10 mouse cellular contexts compared by ENCODE assay signal in the genomic region with DNA sequence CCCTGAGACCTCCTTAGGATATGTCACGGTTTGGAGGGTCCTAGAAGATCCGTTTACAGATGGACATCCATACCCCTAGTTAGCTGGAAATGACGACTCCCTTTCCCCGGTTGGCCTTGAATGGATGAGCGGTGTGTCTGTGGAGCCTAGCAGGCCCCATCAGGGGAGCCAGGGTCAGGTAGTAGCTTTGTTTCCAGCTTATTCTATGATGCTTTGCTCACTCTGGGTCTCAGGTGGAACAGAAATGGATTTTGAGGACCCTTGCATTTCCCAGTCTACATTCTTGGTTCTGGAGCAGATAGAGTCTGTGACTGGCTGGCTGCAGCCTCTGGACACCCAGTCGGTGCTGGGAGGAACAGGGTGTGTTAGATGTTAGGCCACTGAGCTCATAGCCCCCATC. TPM values are rescaled to one million over a fixed set of nuclear protein-coding genes. Genes with fewer than 3 reads are reported as not detected.
DNase-seq lines count a peak whose midpoint lies in the region; ATAC-seq and TF ChIP-seq lines count a peak whose summit lies in the region.
"Had no signal": no experiment of that assay in that cellular context is flagged by ENCODE, and none has a peak within 500 bp of the region (broad histone marks: within the 10 kb centered on the region; RNA-seq: fewer than 3 reads in every experiment).

No protein-coding gene starts in this region.

- 55% methylated on average over 6 of the region's 6 CpGs for WGBS in lung, embryonic 16.5 days
- WGBS in forebrain, embryonic 14.5 days, result 80% methylated on average over 6 of the region's 6 CpGs
- 80% methylated on average over 6 of the region's 6 CpGs for WGBS in limb, embryonic 12.5 days
- WGBS in stomach, embryonic 15.5 days, result 65% methylated on average over 6 of the region's 6 CpGs
- WGBS in thymus, adult 2 months, result 87% methylated on average over 6 of the region's 6 CpGs

- no peak for ATAC-seq in lung, embryonic 16.5 days (ENCODE audit: low read depth)
- ATAC-seq in forebrain, embryonic 14.5 days, result no peak
- ATAC-seq in limb, embryonic 12.5 days (ENCODE audit: insufficient number of reproducible peaks, insufficient read depth, low FRiP score, low TSS enrichment, low read depth), result no peak
- no peak for ATAC-seq in stomach, embryonic 15.5 days (ENCODE audit: insufficient read depth, low FRiP score, low read depth)

- no peaks in the 10 kb centered on the region for H3K9me3 ChIP-seq in lung, embryonic 16.5 days (ENCODE audit: control insufficient read depth, low read length)
- no peaks in the 10 kb centered on the region for H3K9me3 ChIP-seq in forebrain, embryonic 14.5 days (replicated peaks; ENCODE audit: control insufficient read depth, low read length)
- no peaks in the 10 kb centered on the region for H3K9me3 ChIP-seq in limb, embryonic 12.5 days
- no peaks in the 10 kb centered on the region for H3K9me3 ChIP-seq in stomach, embryonic 15.5 days

- no peak overlapping the region; the same call in 1 of the 2 replicates for H3K27ac ChIP-seq in lung, embryonic 16.5 days (ENCODE audit: low read length)
- H3K27ac ChIP-seq in forebrain, embryonic 14.5 days (ENCODE audit: low read depth, low read length), result no peak overlapping the region
- no peak overlapping the region for H3K27ac ChIP-seq in limb, embryonic 12.5 days
- H3K27ac ChIP-seq in stomach, embryonic 15.5 days, result 0 out of 2 replicates have a peak overlapping the region, but pooled peaks have one; percentile 88
- H3K27ac ChIP-seq in thymus, adult 2 months (ENCODE audit: control insufficient read depth, insufficient read depth, low read length), result no peak overlapping the region

- H3K27me3 ChIP-seq in lung, embryonic 16.5 days (ENCODE audit: control insufficient read depth, insufficient read depth, low read depth, low read length), result no peaks in the 10 kb centered on the region
- no peaks in the 10 kb centered on the region for H3K27me3 ChIP-seq in forebrain, embryonic 14.5 days (replicated peaks; ENCODE audit: control insufficient read depth, insufficient read depth, low read length)
- H3K27me3 ChIP-seq in limb, embryonic 12.5 days, result no peaks in the 10 kb centered on the region
- H3K27me3 ChIP-seq in stomach, embryonic 15.5 days (replicated peaks), result no peaks in the 10 kb centered on the region
- no peaks in the 10 kb centered on the region for H3K27me3 ChIP-seq in thymus, adult 2 months (ENCODE audit: control insufficient read depth, insufficient read depth, low read length)

- H3K4me2 ChIP-seq in lung, embryonic 16.5 days (ENCODE audit: low read depth, low read length), result peak overlapping the region; percentile 95
- peak overlapping the region; percentile 94 for H3K4me2 ChIP-seq in forebrain, embryonic 14.5 days (ENCODE audit: low read length)
- peak overlapping the region; percentile 90 for H3K4me2 ChIP-seq in limb, embryonic 12.5 days
- H3K4me2 ChIP-seq in stomach, embryonic 15.5 days, result peak overlapping the region; percentile 88

- TF ChIP-seq POLR2A in thymus, adult 2 months (IDR thresholded peaks at IDR 0.05; ENCODE audit: control insufficient read depth, extremely low read depth, insufficient read depth, low read length, poor library complexity), result no peak

- peak overlapping the region; percentile 85 for H3K9ac ChIP-seq in lung, embryonic 16.5 days (ENCODE audit: low read length)
- peak overlapping the region; percentile 96 for H3K9ac ChIP-seq in forebrain, embryonic 14.5 days (ENCODE audit: low read length)
- peak overlapping the region; percentile 97; the same call in 1 of the 2 replicates for H3K9ac ChIP-seq in limb, embryonic 12.5 days (replicated peaks)
- peak overlapping the region; percentile 83; the same call in 1 of the 2 replicates for H3K9ac ChIP-seq in stomach, embryonic 15.5 days

- peaks cover 58% of the 10 kb centered on the region for H3K4me1 ChIP-seq in lung, embryonic 16.5 days (replicated peaks; ENCODE audit: control insufficient read depth, insufficient read depth, low read length)
- peaks cover 36% of the 10 kb centered on the region for H3K4me1 ChIP-seq in forebrain, embryonic 14.5 days (ENCODE audit: control insufficient read depth, insufficient read depth, low read length)
- peaks cover 69% of the 10 kb centered on the region for H3K4me1 ChIP-seq in limb, embryonic 12.5 days (replicated peaks)
- H3K4me1 ChIP-seq in stomach, embryonic 15.5 days, result peaks cover 59% of the 10 kb centered on the region
- peaks cover 34% of the 10 kb centered on the region for H3K4me1 ChIP-seq in thymus, adult 2 months (replicated peaks; ENCODE audit: control insufficient read depth, insufficient read depth, low read length)

- no peak for DNase-seq in lung, postnatal 36 days
- DNase-seq in forebrain, embryonic 14.5 days (ENCODE audit: low spot score), result no peak
- DNase-seq in thymus, adult 2 months, result no peak
- no peak for DNase-seq in thymus, postnatal 36 days
- DNase-seq: adrenal gland, adult 8-10 months; thymus, postnatal 25 days had no signal

- peak overlapping the region; percentile 88 for H3K4me3 ChIP-seq in lung, embryonic 16.5 days (ENCODE audit: low read length)
- H3K4me3 ChIP-seq in forebrain, embryonic 14.5 days (ENCODE audit: low read depth, low read length), result peak overlapping the region; percentile 88; the same call in 1 of the 2 replicates
- peak overlapping the region; percentile 97; the same call in 1 of the 2 replicates for H3K4me3 ChIP-seq in limb, embryonic 12.5 days (replicated peaks)
- peak overlapping the region; percentile 91 for H3K4me3 ChIP-seq in stomach, embryonic 15.5 days (replicated peaks)
- no peak overlapping the region for H3K4me3 ChIP-seq in thymus, adult 2 months (ENCODE audit: control insufficient read depth, insufficient read depth, low read length)

- H3K36me3 ChIP-seq in lung, embryonic 16.5 days (ENCODE audit: control insufficient read depth, insufficient read depth, low read length), result peaks cover 3% of the 10 kb centered on the region; the same call in 1 of the 2 replicates
- peaks cover 16% of the 10 kb centered on the region for H3K36me3 ChIP-seq in forebrain, embryonic 14.5 days (ENCODE audit: control insufficient read depth, insufficient read depth, low read length)
- peaks cover 10% of the 10 kb centered on the region for H3K36me3 ChIP-seq in limb, embryonic 12.5 days
- 0 out of 2 replicates have a peak, but pooled peaks cover under 1% of the 10 kb centered on the region for H3K36me3 ChIP-seq in stomach, embryonic 15.5 days
- no peaks in the 10 kb centered on the region for H3K36me3 ChIP-seq in thymus, adult 2 months (ENCODE audit: control insufficient read depth, insufficient read depth, low read length)

- TF ChIP-seq CTCF in thymus, adult 2 months (IDR thresholded peaks at IDR 0.05; ENCODE audit: borderline replicate concordance, control insufficient read depth, extremely low read depth, insufficient read depth, low read length, poor library complexity), result no peak

RNA-seq across cellular contexts. Expression of a gene that starts 1.4 kb away (rescaled TPM):
- polyA plus RNA-seq in lung, embryonic 16.5 days (2015; fragmentation: Nextera tagmentation; extraction: Ambion mirVana), result 9.1 and 9.2 TPM in 2 replicates
- 16.3 and 18.7 TPM in 2 replicates for polyA plus RNA-seq in forebrain, embryonic 14.5 days (2014; fragmentation: Nextera tagmentation; extraction: Ambion mirVana)
- 10.2 and 10.3 TPM in 2 replicates for polyA plus RNA-seq in limb, embryonic 12.5 days (2016; fragmentation: Nextera tagmentation; extraction: Ambion mirVana)
- polyA plus RNA-seq in stomach, embryonic 15.5 days (2015; fragmentation: Nextera tagmentation; extraction: Ambion mirVana), result 9.7 and 10.9 TPM in 2 replicates
- 99.0 and 100 TPM in 2 replicates for polyA plus RNA-seq in thymus, adult 2 months (2012; rRNA removed)

RNA-seq across cellular contexts. Expression of a gene that starts 5.3 kb away (rescaled TPM):
- polyA plus RNA-seq in lung, embryonic 16.5 days (2015; fragmentation: Nextera tagmentation; extraction: Ambion mirVana), result 2.8 and 3.0 TPM in 2 replicates
- polyA plus RNA-seq in forebrain, embryonic 14.5 days (2014; fragmentation: Nextera tagmentation; extraction: Ambion mirVana), result 25.3 and 32.7 TPM in 2 replicates
- polyA plus RNA-seq in limb, embryonic 12.5 days (2016; fragmentation: Nextera tagmentation; extraction: Ambion mirVana), result 12.9 and 13.1 TPM in 2 replicates
- polyA plus RNA-seq in stomach, embryonic 15.5 days (2015; fragmentation: Nextera tagmentation; extraction: Ambion mirVana), result 5.9 and 6.2 TPM in 2 replicates
- polyA plus RNA-seq in thymus, adult 2 months (2012; rRNA removed), result 47.4 and 52.7 TPM in 2 replicates

RNA-seq across cellular contexts. Expression of a gene that starts 20.1 kb away (rescaled TPM):
- 3.9 and 4.0 TPM in 2 replicates for polyA plus RNA-seq in lung, embryonic 16.5 days (2015; fragmentation: Nextera tagmentation; extraction: Ambion mirVana)
- 1.2 and 1.8 TPM in 2 replicates for polyA plus RNA-seq in forebrain, embryonic 14.5 days (2014; fragmentation: Nextera tagmentation; extraction: Ambion mirVana)
- 1.5 and 2.4 TPM in 2 replicates for polyA plus RNA-seq in limb, embryonic 12.5 days (2016; fragmentation: Nextera tagmentation; extraction: Ambion mirVana)
- polyA plus RNA-seq in stomach, embryonic 15.5 days (2015; fragmentation: Nextera tagmentation; extraction: Ambion mirVana), result 4.0 and 5.2 TPM in 2 replicates
- 14.2 and 18.9 TPM in 2 replicates for polyA plus RNA-seq in thymus, adult 2 months (2012; rRNA removed)

RNA-seq across cellular contexts. Expression of a gene that starts 21.0 kb away (rescaled TPM):
- 31.3 and 32.2 TPM in 2 replicates for polyA plus RNA-seq in lung, embryonic 16.5 days (2015; fragmentation: Nextera tagmentation; extraction: Ambion mirVana)
- 16.3 and 16.6 TPM in 2 replicates for polyA plus RNA-seq in forebrain, embryonic 14.5 days (2014; fragmentation: Nextera tagmentation; extraction: Ambion mirVana)
- 49.1 and 53.2 TPM in 2 replicates for polyA plus RNA-seq in limb, embryonic 12.5 days (2016; fragmentation: Nextera tagmentation; extraction: Ambion mirVana)
- 33.7 and 35.8 TPM in 2 replicates for polyA plus RNA-seq in stomach, embryonic 15.5 days (2015; fragmentation: Nextera tagmentation; extraction: Ambion mirVana)
- polyA plus RNA-seq in thymus, adult 2 months (2012; rRNA removed), result 72.7 and 74.2 TPM in 2 replicates

RNA-seq across cellular contexts. Expression of a gene that starts 24.2 kb away (rescaled TPM):
- 0.18 TPM in 1 of 2 replicates, not detected in the other for polyA plus RNA-seq in lung, embryonic 16.5 days (2015; fragmentation: Nextera tagmentation; extraction: Ambion mirVana)
- polyA plus RNA-seq in forebrain, embryonic 14.5 days (2014; fragmentation: Nextera tagmentation; extraction: Ambion mirVana), result not detected in 2 replicates
- not detected in 2 replicates for polyA plus RNA-seq in limb, embryonic 12.5 days (2016; fragmentation: Nextera tagmentation; extraction: Ambion mirVana)
- 0.13 and 0.15 TPM in 2 replicates for polyA plus RNA-seq in stomach, embryonic 15.5 days (2015; fragmentation: Nextera tagmentation; extraction: Ambion mirVana)
- polyA plus RNA-seq in thymus, adult 2 months (2012; rRNA removed), result 3.2 and 3.6 TPM in 2 replicates
- polyA plus RNA-seq: macrophage had no signal
